8 mouse cellular contexts compared by ENCODE assay signal in the genomic region with DNA sequence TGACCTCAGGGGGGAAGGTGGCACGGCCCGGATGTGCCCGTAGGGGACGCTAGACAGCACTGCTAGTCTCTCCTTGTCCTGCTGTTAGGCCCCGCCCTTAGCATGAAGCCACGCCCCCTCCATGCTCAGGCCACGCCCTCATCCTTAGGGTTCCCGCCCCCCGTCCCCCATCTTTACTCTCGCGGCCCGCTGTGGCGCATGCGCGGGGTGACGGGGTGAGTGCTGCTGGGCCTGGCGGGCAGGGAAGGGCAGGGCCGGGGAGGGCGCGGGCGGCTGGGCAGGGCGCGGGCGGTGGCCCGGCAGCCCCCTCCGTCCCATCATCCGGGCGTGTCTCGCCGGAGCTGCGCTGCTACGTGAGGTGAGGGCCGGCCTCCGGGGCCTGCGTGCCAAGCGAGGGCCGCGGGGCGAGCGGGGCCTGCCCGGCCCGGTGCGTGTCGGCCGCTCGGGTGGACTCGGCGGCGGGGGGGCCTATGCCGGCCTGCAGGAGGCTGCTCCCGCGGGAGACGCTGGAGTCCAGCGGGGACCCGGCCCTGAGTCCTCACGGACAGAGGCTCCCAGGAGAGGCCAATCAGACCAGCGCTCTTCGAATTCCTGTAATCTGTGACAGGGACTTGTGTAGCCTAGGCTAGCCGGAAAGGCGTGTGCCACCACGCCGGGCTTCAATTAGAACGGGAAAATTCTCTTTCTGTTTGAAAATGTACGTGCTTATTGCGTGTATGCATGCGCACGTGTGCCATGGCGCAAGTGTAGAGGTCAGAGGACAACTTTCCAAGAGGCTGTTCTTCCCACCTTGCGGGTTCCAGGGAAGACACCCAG. TPM values are rescaled to one million over a fixed set of nuclear protein-coding genes. Genes with fewer than 3 reads are reported as not detected.
A peak's percentile ranks its signal among the peaks of the same experiment; 100 is the strongest.
DNase-seq lines count a peak whose midpoint lies in the region; ATAC-seq lines count a peak whose summit lies in the region.

No protein-coding gene starts in this region.

- H3K27me3 ChIP-seq in hindbrain, embryonic 16.5 days (replicated peaks; ENCODE audit: control insufficient read depth, insufficient read depth, low read length), result no peaks in the 10 kb centered on the region

- no peaks in the 10 kb centered on the region for H3K9me3 ChIP-seq in hindbrain, embryonic 16.5 days (ENCODE audit: control insufficient read depth, low read length)

- 1% methylated on average over 65 of the region's 69 CpGs for whole genome bisulfite sequencing in hindbrain, embryonic 16.5 days
- WGBS in macrophage (ENCODE audit: missing documents), result 1% methylated on average over 66 of the region's 69 CpGs

- H3K4me1 ChIP-seq in hindbrain, embryonic 16.5 days (ENCODE audit: control insufficient read depth, insufficient read depth, low read depth, low read length), result peaks cover 20% of the 10 kb centered on the region

- H3K9ac ChIP-seq in hindbrain, embryonic 16.5 days (ENCODE audit: low read depth, low read length), result peak overlapping the region; percentile 98

- DNase-seq in R1 (ENCODE audit: low read depth, low spot score), result peak; percentile 94
- DNase-seq in cerebellum, postnatal 25 days, result peak; percentile 95 to 97
- peak; percentile 92 to 94 for DNase-seq in frontal cortex, postnatal 36 days (ENCODE audit: low spot score in 2 of 2)
- DNase-seq in left cerebral cortex, adult 18-20 months (ENCODE audit: low spot score in 2 of 2), result peak; percentile 92 to 94
- DNase-seq in right cerebral cortex, adult 18-20 months, result peak; percentile 93
- peak; percentile 93 for DNase-seq in urinary bladder, postnatal 10 days (ENCODE audit: low spot score)

- peak overlapping the region; percentile 93 for H3K4me3 ChIP-seq in hindbrain, embryonic 16.5 days (ENCODE audit: low read length)
- peak overlapping the region; percentile 85 for H3K4me3 ChIP-seq in macrophage (ENCODE audit: inconsistent target)

- peak; percentile 92 for ATAC-seq in hindbrain, embryonic 16.5 days

- H3K27ac ChIP-seq in hindbrain, embryonic 16.5 days (ENCODE audit: low read depth, low read length), result peak overlapping the region; percentile 82
- H3K27ac ChIP-seq in macrophage, result peak overlapping the region; percentile 66

- peaks cover 48% of the 10 kb centered on the region for H3K79me2 ChIP-seq in macrophage (ENCODE audit: inconsistent target)

- H3K36me3 ChIP-seq in hindbrain, embryonic 16.5 days (ENCODE audit: control insufficient read depth, insufficient read depth, low read length), result peaks cover under 1% of the 10 kb centered on the region; the same call in 1 of the 2 replicates
- peaks cover 14% of the 10 kb centered on the region for H3K36me3 ChIP-seq in macrophage (ENCODE audit: inconsistent target)

- peak overlapping the region; percentile 81 for H3K4me2 ChIP-seq in hindbrain, embryonic 16.5 days (ENCODE audit: low read length)

RNA-seq across cellular contexts. Expression of a gene that starts 0.5 kb away (rescaled TPM):
- 35.7 and 38.5 TPM in 2 replicates for polyA plus RNA-seq in hindbrain, embryonic 16.5 days (2015; fragmentation: Nextera tagmentation; extraction: Ambion mirVana)
- 10 to 100 TPM; 33.5 to 33.8 TPM for total RNA-seq in left cerebral cortex, adult 18-20 months (2021)
- 100 to 1,000 TPM in 2 of 26 experiments, 10 to 100 TPM in 24; 48.3 to 114 (median 78.8) TPM for total RNA-seq in macrophage (2018; cell fraction: chromatin; rRNA removed)
- 10 to 100 TPM; 16.6 to 29.5 (median 23.2) TPM for total RNA-seq in macrophage (2018; cell fraction: cytosol; rRNA removed)
- 100 to 1,000 TPM in 1 of 26 experiments, 10 to 100 TPM in 25; 42.3 to 107 (median 64.7) TPM for total RNA-seq in macrophage (2018; cell fraction: nucleus; rRNA removed)
- polyA plus RNA-seq in macrophage (2018), result 23.5 to 31.2 TPM (median 26.8 TPM) in 3 replicates

RNA-seq across cellular contexts. Expression of a gene that starts 18.6 kb away (rescaled TPM):
- polyA plus RNA-seq in hindbrain, embryonic 16.5 days (2015; fragmentation: Nextera tagmentation; extraction: Ambion mirVana), result 0.14 TPM in 1 of 2 replicates, not detected in the other
- total RNA-seq in left cerebral cortex, adult 18-20 months (2021), result under 1 TPM in 1 of 2 experiments, not detected in 1; 0.35 TPM
- not detected for total RNA-seq in macrophage (2018; cell fraction: chromatin; rRNA removed)
- not detected for total RNA-seq in macrophage (2018; cell fraction: cytosol; rRNA removed)
- total RNA-seq in macrophage (2018; cell fraction: nucleus; rRNA removed), result not detected
- not detected in 3 replicates for polyA plus RNA-seq in macrophage (2018)

RNA-seq across cellular contexts. Expression of a gene that starts 18.7 kb away (rescaled TPM):
- polyA plus RNA-seq in hindbrain, embryonic 16.5 days (2015; fragmentation: Nextera tagmentation; extraction: Ambion mirVana), result 41.5 and 44.3 TPM in 2 replicates
- 100 to 1,000 TPM in 1 of 2 experiments, 10 to 100 TPM in 1; 88.3 to 104 TPM for total RNA-seq in left cerebral cortex, adult 18-20 months (2021)
- total RNA-seq in macrophage (2018; cell fraction: chromatin; rRNA removed), result 100 to 1,000 TPM in 3 of 26 experiments, 10 to 100 TPM in 23; 35.0 to 113 (median 69.7) TPM
- total RNA-seq in macrophage (2018; cell fraction: cytosol; rRNA removed), result 10 to 100 TPM; 12.6 to 28.2 (median 16.2) TPM
- total RNA-seq in macrophage (2018; cell fraction: nucleus; rRNA removed), result 10 to 100 TPM; 22.0 to 61.0 (median 36.7) TPM
- polyA plus RNA-seq in macrophage (2018), result 15.2 to 33.6 TPM (median 24.9 TPM) in 3 replicates

Comparison
In these comparisons a context has a peak if more than half of its experiments do, and no peak if none do; other contexts are left out.
1. Peak in every context shown above with its lines: DNase-seq, ATAC-seq, H3K4me3 ChIP-seq and H3K27ac ChIP-seq.